Mouse (Mus musculus) ovary, postnatal 10 days (tissue): Measurements from ENCODE around the gene Ammecr1.

Experiments used
- DNase-seq: peaks from one replicate; pipeline ENCODE4 v3.0.0; 2022; ENCODE audit warnings: low spot score

Gene Ammecr1

DNA sequence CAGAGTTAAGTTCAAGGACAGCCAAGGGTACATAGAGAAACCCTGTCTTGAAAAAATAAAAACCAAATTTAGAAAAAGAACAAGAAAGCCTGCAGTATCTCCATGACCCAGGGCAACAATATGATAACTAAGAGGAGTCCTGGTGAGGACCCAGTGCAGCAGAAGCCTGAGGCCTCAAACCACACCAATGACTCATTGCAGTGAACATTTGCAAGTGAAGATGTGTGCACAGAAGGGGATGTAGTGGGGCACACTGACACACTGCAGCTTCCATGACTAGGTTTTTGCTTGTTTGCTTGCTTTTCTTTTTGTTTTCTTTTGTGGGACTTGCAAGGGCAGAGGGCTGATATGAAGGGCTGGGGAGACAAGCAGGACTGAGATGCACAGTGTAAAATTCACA, 52.3 kb downstream of the Ammecr1 start:
- DNase-seq = no peak

DNA sequence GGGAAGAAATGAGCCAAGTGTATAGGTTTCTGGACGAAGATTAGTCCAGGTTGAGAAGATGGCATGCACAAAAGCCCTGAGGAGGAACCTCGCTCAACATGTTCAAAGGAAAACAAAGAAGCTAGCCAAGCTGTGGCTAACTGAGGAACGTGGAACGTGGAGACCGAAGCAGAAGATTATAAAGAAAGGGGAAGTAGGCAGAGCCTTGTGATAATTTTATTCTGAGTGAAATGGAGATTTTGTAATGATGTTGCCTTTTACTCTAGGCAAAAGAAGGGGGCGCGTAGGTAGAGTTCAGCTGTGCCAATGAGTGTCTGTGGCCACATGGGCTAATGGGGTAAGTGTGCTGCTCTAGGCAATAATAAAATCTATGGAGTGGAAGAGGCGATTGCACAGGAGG, 62.7 kb downstream of the Ammecr1 start:
- no peak for DNase-seq

DNA sequence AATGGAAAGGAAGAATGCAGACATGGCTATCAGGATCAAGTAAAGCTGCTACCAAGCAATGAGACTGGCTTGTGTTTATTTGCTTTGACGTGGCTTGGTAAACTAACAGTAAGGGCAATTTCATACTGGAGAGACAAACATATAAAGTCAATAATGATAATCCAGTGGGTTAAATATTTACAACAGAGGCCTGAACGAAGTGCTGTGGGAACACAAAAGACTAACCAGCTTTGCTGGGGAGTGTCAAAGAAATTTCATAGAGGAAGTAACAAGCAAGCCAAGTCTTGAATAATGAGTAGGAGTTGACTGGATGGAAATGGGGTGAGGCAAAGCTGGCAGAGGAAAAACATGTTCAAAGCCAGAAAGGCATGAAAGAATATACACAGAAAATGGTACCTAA, 63.9 kb downstream of the Ammecr1 start:
- no peak for DNase-seq

DNA sequence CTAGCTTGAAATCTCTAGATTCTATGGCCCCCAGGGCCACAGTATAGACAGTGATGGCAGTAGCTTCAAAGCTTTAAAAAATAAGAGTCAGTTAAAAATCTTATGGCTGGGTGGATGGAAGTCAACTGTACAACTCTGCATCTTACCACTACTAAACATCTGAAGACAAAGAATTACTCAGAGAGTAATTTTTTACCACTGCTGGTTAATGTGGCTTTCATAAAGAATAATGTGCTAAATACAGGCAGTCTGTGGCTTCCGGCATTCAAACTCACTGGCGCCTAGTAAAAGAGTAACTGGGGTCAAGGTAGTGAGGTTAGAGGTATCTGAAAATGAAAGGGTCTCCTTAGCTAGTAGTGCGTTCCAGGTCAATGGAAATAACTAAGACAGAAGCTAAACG, 64.6 kb downstream of the Ammecr1 start:
- DNase-seq = no peak

DNA sequence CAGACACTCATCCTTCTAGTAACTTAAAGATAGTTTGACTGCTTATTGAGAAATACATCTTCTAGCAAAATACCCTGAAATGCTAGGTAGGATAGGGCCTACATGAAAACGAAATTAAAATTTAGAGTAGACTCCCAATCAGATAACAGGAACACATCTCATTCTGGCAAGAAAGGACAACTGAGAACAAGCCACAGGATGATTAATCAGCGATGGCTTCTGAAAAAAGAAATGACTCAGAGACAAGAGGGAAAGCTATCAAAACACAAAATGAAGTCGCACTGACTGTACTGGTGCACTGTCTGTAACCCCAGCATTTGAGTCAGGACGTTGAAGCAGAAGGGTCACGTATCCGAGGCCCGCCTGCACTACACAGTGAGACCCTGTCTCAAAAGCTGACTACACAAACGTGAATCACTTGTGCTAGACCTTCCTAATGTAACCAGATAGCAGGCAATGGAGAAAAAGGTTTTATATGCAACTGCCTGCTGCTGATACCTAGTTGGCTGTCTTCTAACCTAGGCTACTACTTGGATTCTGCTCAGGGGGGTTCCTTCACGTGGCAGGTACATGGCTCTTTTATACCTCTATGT, 68.1 kb downstream of the Ammecr1 start:
- no peak for DNase-seq

DNA sequence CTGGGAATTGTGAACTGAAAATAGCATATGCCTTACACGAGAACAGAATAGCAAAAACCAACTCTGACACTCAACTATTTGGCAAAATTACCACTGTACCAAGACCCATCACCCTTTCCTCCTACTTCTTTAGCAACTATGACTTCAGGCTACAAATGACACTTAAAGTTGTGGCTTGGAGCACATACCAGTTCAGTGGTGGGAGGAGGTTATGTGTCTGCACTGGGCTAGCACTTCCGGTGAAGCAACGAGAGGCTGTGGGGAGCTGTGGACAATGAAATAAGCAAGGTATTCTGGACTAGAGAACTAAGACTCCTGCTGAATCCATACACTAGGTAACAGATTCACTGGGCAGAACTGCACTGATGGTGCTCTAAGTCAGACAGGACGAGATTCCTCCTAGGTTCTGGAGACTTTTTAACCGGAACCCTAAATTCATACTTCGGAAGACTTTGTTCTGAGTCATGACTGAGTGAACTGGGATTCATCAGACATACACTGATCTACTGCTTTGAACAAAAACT, 69.0 kb downstream of the Ammecr1 start:
- no peak for DNase-seq

DNA sequence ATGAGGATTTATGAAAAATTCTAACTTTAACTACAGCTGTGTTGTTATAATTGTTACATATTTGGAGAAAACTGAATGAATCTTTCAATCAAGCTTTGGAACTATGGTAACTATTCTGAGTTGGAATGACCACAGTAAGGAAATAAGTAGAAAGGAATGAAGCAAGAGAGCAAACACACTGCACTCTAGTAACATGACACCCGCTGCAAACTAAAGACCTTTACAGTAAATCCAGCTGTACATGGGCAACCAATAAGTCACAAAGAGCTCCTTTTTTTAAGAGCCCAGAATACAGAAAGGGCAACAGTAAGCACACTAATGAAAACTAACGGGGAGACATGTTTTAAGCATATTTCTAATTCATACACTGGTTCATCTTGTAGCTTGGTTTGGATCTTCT, 71.2 kb downstream of the Ammecr1 start:
- no peak for DNase-seq

DNA sequence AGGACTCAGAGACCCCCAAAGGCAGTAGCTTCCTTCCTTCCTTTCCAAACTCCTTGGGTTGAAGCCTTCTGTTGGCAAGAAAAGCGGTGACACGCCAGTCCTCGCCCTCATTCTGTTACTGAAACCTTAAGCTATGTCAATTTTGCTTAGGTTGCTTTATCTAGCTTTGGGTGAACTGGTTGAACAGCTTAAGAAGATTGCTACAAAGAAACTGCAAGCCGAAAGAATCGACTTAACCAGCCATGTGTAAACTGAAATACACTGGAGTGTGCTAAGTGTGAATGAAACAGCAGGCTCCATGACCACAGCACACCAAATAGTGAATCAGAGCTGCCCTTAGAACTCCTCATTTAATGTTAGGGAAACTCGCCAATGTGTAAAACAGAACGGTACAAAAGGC, 80.6 kb downstream of the Ammecr1 start:
- DNase-seq = no peak

DNA sequence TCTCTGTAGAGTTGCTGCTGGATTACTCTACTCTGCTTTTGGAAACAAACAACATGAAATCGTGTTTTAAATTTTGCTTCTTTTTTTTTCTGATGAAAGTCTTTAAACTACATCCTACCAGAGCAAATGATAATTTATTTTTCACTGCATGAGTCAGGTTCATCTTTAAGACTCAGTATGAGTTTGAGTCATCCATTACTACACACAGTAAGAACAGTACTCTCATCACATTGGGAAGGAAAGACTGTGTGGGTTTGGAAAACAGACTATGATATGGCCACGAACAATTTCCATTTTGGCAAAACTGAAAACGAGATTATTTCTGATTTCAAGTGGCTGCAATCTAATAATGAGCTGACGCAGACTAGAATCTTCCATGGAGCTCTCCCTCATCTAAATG, 82.9 kb downstream of the Ammecr1 start:
- no peak for DNase-seq

DNA sequence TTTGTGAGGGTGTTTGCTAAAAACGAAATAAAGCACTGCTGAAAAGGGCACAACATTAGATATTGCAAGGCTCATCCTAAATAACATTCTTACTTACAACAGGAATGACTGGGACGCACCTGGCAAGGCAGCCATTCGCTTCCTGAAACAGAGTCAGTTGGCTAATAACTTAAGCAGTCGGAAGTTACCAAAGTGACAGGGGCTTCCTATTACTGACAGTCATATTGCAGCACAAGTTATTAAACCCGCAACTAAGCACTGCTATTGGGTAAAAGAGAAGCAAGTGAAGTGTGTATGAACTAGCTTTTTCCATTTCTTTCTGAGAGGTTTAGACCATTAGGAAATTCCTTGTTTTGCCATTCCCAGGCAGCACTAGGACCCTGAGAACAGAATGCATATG, 84.3 kb downstream of the Ammecr1 start:
- no peak for DNase-seq

DNA sequence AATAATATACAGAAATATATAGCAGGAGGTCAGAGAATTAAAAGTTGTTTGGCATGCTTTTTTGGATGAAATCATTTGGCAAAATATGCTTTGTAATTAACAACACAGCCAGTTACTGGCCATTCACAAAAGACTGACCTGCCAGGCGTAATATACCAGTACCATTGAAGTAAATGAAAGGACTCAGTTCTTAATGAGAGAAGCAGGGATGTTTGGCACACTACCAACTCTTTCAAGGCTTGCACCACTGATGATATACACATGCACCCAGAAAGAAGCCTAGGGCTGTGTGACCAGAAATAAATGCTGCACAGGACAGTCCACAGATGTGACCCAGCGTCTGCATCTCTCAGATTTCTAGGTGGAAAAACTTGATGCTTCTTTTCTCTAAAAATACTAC, 96.7 kb downstream of the Ammecr1 start:
- DNase-seq = no peak

DNA sequence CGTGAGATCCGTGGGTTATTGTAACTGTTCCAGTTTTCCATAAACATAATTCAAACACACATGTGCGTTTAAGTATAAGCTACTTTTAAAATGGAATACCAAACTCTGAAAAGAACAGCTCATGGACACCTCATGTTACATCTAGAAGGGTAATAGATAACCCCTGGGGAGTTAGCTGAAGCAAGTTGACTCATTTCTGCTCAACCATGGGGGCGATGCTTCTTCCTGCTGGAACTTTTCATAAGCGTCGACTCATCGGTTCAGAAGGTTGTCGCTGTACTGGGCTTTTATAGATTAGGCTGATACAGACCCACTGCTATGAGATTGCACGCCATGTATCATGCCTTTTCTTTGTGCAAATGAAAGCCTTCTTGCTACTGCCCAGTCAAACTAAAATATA, 118.5 kb downstream of the Ammecr1 start:
- DNase-seq = no peak

DNA sequence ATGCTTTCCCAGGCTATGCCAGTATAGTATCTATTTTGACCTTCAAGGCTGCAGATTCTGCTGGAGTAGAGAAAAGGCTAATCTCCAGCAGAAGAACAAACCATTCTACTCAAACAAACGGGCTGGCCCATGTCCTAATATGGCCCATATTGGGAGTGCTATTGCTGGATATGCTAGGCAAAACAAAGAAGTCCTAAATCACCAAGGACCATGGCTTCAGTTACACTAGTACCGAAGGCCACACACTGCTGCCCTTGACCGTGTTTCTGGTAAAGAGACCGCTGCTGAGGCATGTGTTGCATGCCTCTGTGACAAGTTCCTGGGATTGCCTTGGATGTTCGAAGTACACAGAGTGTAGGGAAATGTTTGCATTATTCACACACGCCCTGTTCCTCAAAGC, 120.3 kb downstream of the Ammecr1 start:
- no peak for DNase-seq

DNA sequence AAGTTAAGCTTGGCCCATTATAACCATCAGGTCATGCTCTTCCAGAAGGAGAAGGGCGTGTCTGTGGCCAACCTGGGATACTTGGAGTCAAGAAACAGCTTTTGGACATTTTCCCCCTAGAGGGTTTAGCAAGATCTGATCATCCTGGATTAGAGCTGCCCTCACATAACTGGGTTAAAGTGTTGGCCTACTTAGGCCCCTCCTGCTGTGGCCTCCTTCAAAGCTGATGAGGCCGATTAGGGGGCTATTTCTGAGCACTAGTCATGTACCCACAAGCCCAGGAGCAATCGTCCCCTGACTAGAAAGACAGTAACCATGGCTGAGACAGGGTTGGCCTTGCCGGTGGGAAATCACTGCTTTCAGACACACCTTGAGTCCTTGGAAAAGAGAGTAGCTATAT, 124.6 kb downstream of the Ammecr1 start:
- no peak for DNase-seq

DNA sequence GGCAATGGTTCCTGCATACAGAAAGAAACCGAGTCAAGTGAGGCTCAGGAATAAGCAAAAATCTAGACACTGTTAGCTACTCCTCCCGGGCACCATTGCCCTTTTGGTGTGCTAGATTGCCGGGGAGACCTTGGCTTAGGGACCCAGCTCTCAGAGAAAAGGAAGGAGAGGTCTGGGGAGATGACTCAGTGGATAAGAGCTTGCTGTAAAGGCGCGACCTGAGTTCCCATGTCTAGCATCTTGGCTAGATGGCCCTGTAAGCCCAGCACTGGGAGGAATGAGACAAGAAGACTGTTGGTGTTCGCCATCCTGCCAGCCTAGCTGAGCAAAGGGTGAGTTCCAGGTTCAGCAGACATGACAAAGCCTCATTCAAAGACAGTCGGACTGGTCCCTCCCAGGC, 127.1 kb downstream of the Ammecr1 start:
- no peak for DNase-seq

DNA sequence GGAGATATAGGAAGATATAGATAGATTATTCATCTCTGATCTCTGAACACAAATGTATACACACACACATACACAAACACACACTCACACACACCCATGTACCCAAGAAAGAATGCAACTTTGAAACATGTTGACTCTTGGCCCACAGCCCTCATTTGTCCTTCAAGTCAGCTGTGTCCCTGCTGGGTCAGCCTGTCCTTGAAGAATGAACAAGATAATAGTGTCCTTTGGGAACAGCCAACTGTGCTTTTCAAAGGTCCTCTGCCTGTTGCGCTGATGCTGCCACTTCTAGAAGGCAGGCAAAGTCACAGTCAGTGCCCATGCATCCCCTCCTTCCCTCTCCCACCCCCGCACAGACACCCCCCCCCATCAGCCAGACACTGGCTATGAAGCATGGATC, 127.7 kb downstream of the Ammecr1 start:
- no peak for DNase-seq

DNA sequence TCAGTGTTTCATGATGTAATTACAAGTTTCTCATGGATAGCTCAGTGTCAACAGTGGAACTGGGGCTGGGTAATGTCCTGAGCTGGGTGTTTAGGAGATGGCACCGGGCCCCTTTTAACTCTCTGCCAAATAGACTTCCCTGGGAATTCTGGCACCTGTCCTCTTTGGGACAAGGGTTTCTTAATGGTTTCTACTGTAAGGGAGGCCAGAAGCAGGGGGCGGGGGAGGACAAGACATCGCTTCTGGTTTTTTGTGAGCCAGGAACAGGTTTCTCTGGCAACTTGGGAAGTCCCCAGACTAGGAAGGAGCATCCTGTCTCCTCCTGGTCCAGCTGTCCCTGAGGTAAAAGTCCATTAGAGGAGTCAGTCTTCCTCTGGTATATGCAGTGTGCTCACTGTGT, 129.2 kb downstream of the Ammecr1 start:
- DNase-seq = no peak

DNA sequence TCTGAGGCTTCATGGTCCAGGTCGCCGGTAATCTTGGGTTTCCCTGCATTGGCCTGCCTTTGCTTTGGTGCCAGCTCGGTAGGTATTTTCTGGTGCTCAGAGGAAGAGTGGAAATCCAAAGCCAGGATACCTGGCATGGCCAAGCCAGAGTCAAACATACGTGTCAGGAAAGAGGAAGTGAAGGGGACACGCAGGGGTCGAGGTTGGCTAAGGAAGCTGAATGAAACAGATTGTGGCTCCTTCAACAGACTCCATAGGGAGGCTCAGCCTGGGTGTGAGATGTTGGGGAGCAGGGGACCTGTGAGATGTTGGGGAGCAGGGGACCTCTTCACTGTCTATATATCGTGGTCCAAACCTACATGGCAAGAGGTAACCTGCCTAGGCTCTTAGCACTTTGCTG, 130.1 kb downstream of the Ammecr1 start:
- no peak for DNase-seq

DNA sequence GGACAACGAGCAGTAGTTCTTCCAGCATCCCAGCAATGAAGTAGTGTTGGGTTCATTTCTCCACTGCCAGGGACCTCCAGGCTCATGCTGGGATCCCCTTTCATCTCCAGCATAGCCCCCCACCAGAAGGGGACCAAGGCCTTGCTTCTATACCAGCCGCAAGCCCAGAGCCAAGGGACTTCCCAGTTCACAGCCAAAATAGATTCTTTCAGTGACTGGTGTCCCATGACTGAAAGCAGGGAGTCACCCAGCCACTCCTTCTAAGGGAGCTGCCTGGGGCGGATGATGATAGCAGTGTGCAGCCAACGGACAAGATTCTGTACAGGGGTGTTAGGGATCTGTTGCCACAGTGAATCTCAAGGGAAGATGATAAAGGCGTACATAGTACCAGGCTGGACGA, 131.7 kb downstream of the Ammecr1 start:
- no peak for DNase-seq

DNA sequence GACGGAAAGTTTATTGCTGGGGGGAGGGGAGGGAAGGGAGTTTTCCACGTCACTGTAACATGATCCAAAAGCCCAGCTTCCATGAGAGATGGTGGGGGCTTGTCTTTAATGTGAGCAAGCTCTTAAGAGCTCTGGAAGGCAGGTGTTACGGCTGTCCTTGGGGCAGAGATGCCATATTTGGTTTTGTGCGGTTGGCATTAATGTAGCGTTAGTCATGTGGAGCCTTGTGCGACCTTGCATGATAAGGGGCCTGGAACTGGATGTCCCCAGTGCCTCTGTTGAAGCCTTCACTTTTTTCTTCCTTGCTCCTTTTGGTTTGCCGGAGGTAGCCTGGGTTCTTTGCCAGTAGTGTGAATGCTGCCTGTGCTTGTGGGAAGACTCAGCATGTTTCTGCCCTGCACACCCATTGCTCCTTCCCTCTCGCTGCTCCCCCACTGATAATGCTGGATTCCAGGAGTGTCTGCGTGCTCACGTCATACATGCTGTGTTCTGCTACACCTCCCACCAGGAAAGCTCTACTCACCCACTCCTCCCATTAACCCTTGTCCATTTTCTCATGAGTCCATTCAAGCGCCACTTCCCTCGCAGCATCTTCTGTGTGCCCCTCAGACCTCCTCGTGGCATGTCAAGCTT, 133.2 kb downstream of the Ammecr1 start:
- no peak for DNase-seq

DNA sequence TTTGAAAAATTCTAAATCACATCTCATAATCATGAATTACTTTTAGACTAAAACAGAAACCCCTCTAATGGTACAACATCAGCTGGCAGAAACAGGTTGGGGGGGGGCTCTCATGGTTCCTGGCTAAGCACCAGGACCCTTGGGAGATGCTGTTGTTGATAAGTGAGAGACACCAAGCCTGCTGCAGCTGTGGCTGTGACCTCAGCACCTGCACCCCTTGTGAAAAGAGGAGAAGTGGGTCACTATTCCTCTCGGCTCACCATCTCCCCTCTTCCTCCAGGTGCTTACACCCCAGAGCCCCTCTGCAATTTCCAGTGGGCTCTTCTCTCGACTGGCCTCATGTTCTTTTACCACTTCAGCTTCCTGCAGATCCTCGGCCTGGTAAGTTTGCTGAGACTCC, 134.3 kb downstream of the Ammecr1 start:
- DNase-seq = no peak

DNA sequence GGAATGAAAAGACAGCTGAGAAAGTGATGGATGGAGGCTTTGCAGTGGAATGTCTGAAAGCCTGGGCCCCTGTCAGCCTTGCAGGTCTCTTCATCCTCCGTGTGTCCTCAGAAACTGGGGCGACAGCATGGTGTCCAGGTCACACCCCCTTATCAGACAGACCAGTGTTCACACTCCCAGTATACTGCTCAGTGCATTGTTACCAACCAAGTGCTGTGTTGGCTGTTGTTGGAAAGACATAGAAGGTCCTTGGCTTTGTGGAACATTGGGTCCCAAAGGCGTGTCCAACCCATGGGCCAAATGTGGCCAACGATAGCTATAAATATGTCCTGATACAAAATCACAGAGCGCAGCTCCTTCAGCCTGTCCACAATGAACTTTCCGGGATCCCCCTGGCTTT, 136.0 kb downstream of the Ammecr1 start:
- no peak for DNase-seq

DNA sequence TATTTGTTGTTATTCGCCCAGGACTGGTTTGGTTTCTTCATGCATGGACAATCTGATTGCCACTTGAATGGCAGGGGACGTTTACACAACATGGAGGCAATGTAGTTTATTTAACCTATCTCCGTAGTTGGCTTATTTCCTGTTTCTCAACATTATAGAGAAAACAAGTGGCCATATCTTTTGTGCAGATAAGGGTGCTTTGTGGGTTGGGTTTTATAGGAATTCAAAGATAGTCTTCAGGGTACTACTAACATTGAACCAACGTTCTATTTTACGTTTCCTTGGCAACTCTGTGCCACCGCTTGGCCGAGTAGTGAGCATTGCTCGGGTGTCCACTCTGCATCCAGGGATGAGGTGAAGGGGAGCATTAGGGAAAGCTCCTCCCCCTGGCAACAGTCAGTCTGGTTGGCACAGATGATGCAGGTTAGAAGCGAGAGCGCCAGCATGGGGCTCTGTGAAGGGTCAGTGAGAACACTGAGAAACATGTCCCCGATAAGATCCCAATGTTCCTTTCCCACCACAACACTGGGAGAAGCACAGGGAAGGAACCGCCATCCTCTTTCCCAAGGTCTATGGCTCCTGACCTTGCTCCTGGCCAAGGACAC, 136.6 kb downstream of the Ammecr1 start:
- no peak for DNase-seq

DNA sequence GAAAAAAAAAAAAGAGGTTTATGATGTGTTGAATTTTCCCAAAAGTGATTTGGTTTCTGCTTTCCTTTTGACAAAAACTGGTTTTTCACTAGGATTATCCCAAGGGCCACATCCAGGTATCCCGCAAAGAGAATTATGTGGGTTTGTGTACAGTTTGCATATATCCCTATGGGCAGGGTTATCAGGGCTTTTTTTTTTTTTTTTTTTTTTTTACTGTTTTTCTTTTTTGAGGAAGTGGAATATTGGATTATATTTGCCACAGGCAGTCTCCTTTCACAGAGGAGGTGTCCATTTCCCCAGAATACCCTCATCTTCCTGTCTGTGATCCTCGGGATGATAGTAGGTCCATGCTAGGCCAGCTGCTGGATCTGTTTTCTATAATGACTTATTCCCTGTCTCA, 137.3 kb downstream of the Ammecr1 start:
- DNase-seq = no peak
